Mouse (Mus musculus) cerebellum, adult 9-11 months (tissue): ENCODE results near the gene Txnip.
"Not testable (repeated sequence)": the region's sequence is repeated elsewhere in the genome, so short reads cannot be mapped to it uniquely, and the experiment has no call there.

Source experiments
- DNase-seq: peaks from one replicate; pipeline ENCODE4 v3.0.0; 2022

Gene Txnip

GRCm38 (mm10) chr3:96596228-96596707 lies 38.5 kb downstream of the Txnip start, which contains the start of gene Ankrd34a:
Gene Ankrd34a, plus strand, starts transcription at chr3:96596636.
- peak; percentile 93 for DNase-seq

GRCm38 (mm10) chr3:96596855-96597254 lies 39.1 kb downstream of the Txnip start:
- DNase-seq = peak; percentile 75

- peak; percentile 76 for DNase-seq
Measured at GRCm38 (mm10) chr3:96597435-96597891, 39.7 kb downstream of the Txnip start.

- peak; percentile 77 for DNase-seq
Measured at GRCm38 (mm10) chr3:96598156-96599068, 40.7 kb downstream of the Txnip start.

GRCm38 (mm10) chr3:96599069-96599393 lies 41.3 kb downstream of the Txnip start:
- no peak for DNase-seq

GRCm38 (mm10) chr3:96599411-96599810 lies 41.7 kb downstream of the Txnip start:
- no peak for DNase-seq

- peak; percentile 96 for DNase-seq
Measured at GRCm38 (mm10) chr3:96600639-96601250, 43.0 kb downstream of the Txnip start, which contains the start of gene Lix1l. Gene Lix1l, plus strand, starts transcription at chr3:96601149.

GRCm38 (mm10) chr3:96601251-96601787 lies 43.6 kb downstream of the Txnip start:
- DNase-seq = peak; percentile 84

GRCm38 (mm10) chr3:96601941-96602703 lies 44.4 kb downstream of the Txnip start:
- peak; percentile 63 for DNase-seq

GRCm38 (mm10) chr3:96602704-96603084 lies 44.9 kb downstream of the Txnip start:
- DNase-seq = no peak

- DNase-seq = peak; percentile 74
Measured at GRCm38 (mm10) chr3:96603311-96603710, 45.6 kb downstream of the Txnip start.

- DNase-seq = not testable (repeated sequence)
Measured at GRCm38 (mm10) chr3:96606007-96606406, 48.2 kb downstream of the Txnip start.

GRCm38 (mm10) chr3:96606618-96607017 lies 48.9 kb downstream of the Txnip start:
- DNase-seq = no peak
